Mouse (Mus musculus): Measurements from ENCODE around the gene Zfp663. TPM values are rescaled to one million over a fixed set of nuclear protein-coding genes. Genes with fewer than 3 reads are reported as not detected.

The Zfp663 gene
- polyA plus RNA-seq, 1 experiment from 2014 or later = 0.60 TPM

GRCm38 (mm10) chr2:165364334-165365091 is 4.0 kb downstream of the Zfp663 start:
- H3K9me3 ChIP-seq = no peaks in the 10 kb centered on the region
- 12% methylated on average over 21 of the region's 21 CpGs for WGBS
- H3K36me3 ChIP-seq = no peaks in the 10 kb centered on the region
- peaks cover 28% of the 10 kb centered on the region for H3K4me1 ChIP-seq
- H3K4me3 ChIP-seq = peak overlapping the region; percentile 28; the same call in 1 of the 2 replicates
- no peak overlapping the region for H3K27ac ChIP-seq
- H3K27me3 ChIP-seq (ENCODE audit: insufficient read depth, poor library complexity, severe bottlenecking) = peaks cover 63% of the 10 kb centered on the region
- no peak for DNase-seq (ENCODE audit: low spot score)

- Histone ChIP-seq H3K36me3 (no peaks in the 10 kb centered on the region), H3K4me3 (no peak overlapping the region), H3K27ac (no peak overlapping the region), H3K9me3 (no peaks in the 10 kb centered on the region), H3K27me3 (ENCODE audit: insufficient read depth, poor library complexity, severe bottlenecking) (peaks cover 52% of the 10 kb centered on the region), H3K4me1 (peaks cover 23% of the 10 kb centered on the region)
- no peak for DNase-seq (ENCODE audit: low spot score)
- WGBS = 81% methylated on average over 6 of the region's 6 CpGs
Measured at GRCm38 (mm10) chr2:165363282-165363681, 5.2 kb downstream of the Zfp663 start.

GRCm38 (mm10) chr2:165360861-165361260 is 7.7 kb downstream of the Zfp663 start:
- no peak for DNase-seq (ENCODE audit: low spot score)
- peaks cover 6% of the 10 kb centered on the region; the same call in 1 of the 2 replicates for H3K4me1 ChIP-seq
- no peak overlapping the region for H3K27ac ChIP-seq
- H3K9me3 ChIP-seq = no peaks in the 10 kb centered on the region
- H3K27me3 ChIP-seq (ENCODE audit: insufficient read depth, poor library complexity, severe bottlenecking) = peaks cover 28% of the 10 kb centered on the region
- no peak overlapping the region for H3K4me3 ChIP-seq
- H3K36me3 ChIP-seq = no peaks in the 10 kb centered on the region
- WGBS = 3% methylated on average over 1 of the region's 1 CpGs

GRCm38 (mm10) chr2:165351828-165352513 is 16.6 kb downstream of the Zfp663 start:
- Histone ChIP-seq H3K4me3 (no peak overlapping the region), H3K9me3 (peaks cover 19% of the 10 kb centered on the region), H3K27ac (no peak overlapping the region), H3K36me3 (no peaks in the 10 kb centered on the region), H3K4me1 (no peaks in the 10 kb centered on the region), H3K27me3 (ENCODE audit: insufficient read depth, poor library complexity, severe bottlenecking) (0 out of 2 replicates have a peak, but pooled peaks cover 9% of the 10 kb centered on the region)
- no peak for DNase-seq (ENCODE audit: low spot score)
- WGBS = 86% methylated on average over 20 of the region's 20 CpGs

- WGBS = 27% methylated on average over 8 of the region's 8 CpGs
- peaks cover 19% of the 10 kb centered on the region for H3K9me3 ChIP-seq
- no peak overlapping the region for H3K27ac ChIP-seq
- 0 out of 2 replicates have a peak, but pooled peaks cover 9% of the 10 kb centered on the region for H3K27me3 ChIP-seq (ENCODE audit: insufficient read depth, poor library complexity, severe bottlenecking)
- no peak for DNase-seq (ENCODE audit: low spot score)
- no peak overlapping the region for H3K4me3 ChIP-seq
- H3K36me3 ChIP-seq = no peaks in the 10 kb centered on the region
- no peaks in the 10 kb centered on the region for H3K4me1 ChIP-seq
Measured at GRCm38 (mm10) chr2:165349466-165349865, 19.1 kb downstream of the Zfp663 start.

GRCm38 (mm10) chr2:165346180-165346579 is 22.3 kb downstream of the Zfp663 start:
- H3K4me1 ChIP-seq = no peaks in the 10 kb centered on the region
- 85% methylated on average over 5 of the region's 5 CpGs for WGBS
- no peaks in the 10 kb centered on the region for H3K9me3 ChIP-seq
- H3K27ac ChIP-seq = no peak overlapping the region
- 0 out of 2 replicates have a peak, but pooled peaks cover 12% of the 10 kb centered on the region for H3K27me3 ChIP-seq (ENCODE audit: insufficient read depth, poor library complexity, severe bottlenecking)
- no peak for DNase-seq (ENCODE audit: low spot score)
- H3K36me3 ChIP-seq = no peaks in the 10 kb centered on the region
- no peak overlapping the region for H3K4me3 ChIP-seq

GRCm38 (mm10) chr2:165337191-165337590 is 31.3 kb downstream of the Zfp663 start:
- Histone ChIP-seq H3K9me3 (no peaks in the 10 kb centered on the region), H3K36me3 (no peaks in the 10 kb centered on the region), H3K4me3 (no peak overlapping the region), H3K27me3 (ENCODE audit: insufficient read depth, poor library complexity, severe bottlenecking) (peaks cover 12% of the 10 kb centered on the region; the same call in 1 of the 2 replicates), H3K4me1 (peaks cover 9% of the 10 kb centered on the region; the same call in 1 of the 2 replicates), H3K27ac (no peak overlapping the region)
- WGBS = 34% methylated on average over 3 of the region's 3 CpGs
- no peak for DNase-seq (ENCODE audit: low spot score)

- DNase-seq (ENCODE audit: low spot score) = no peak
- WGBS = 51% methylated on average over 14 of the region's 14 CpGs
- Histone ChIP-seq H3K9me3 (no peaks in the 10 kb centered on the region), H3K36me3 (no peaks in the 10 kb centered on the region), H3K4me1 (peaks cover 24% of the 10 kb centered on the region; the same call in 1 of the 2 replicates), H3K27me3 (ENCODE audit: insufficient read depth, poor library complexity, severe bottlenecking) (0 out of 2 replicates have a peak, but pooled peaks cover 7% of the 10 kb centered on the region), H3K4me3 (no peak overlapping the region), H3K27ac (no peak overlapping the region)
Measured at GRCm38 (mm10) chr2:165332610-165333210, 35.8 kb downstream of the Zfp663 start.

- H3K36me3 ChIP-seq = no peaks in the 10 kb centered on the region
Measured at GRCm38 (mm10) chr2:165329703-165330102, 38.8 kb downstream of the Zfp663 start.

GRCm38 (mm10) chr2:165328746-165329145 is 39.8 kb downstream of the Zfp663 start:
- 0 out of 2 replicates have a peak, but pooled peaks cover 7% of the 10 kb centered on the region for H3K27me3 ChIP-seq (ENCODE audit: insufficient read depth, poor library complexity, severe bottlenecking)
- WGBS = 64% methylated on average over 5 of the region's 5 CpGs
- H3K9me3 ChIP-seq = no peaks in the 10 kb centered on the region
- no peak overlapping the region for H3K27ac ChIP-seq
- peaks cover 49% of the 10 kb centered on the region for H3K4me1 ChIP-seq
- H3K4me3 ChIP-seq = no peak overlapping the region
- no peaks in the 10 kb centered on the region for H3K36me3 ChIP-seq
- no peak for DNase-seq (ENCODE audit: low spot score)

More at GRCm38 (mm10) chr2:165329703-165330102, 38.8 kb downstream of the Zfp663 start:
- no peak for DNase-seq (ENCODE audit: low spot score)
- peaks cover 39% of the 10 kb centered on the region for H3K4me1 ChIP-seq
- WGBS = 15% methylated on average over 3 of the region's 3 CpGs
- H3K27ac ChIP-seq = no peak overlapping the region
- H3K9me3 ChIP-seq = no peaks in the 10 kb centered on the region
- no peak overlapping the region for H3K4me3 ChIP-seq
- H3K27me3 ChIP-seq (ENCODE audit: insufficient read depth, poor library complexity, severe bottlenecking) = 0 out of 2 replicates have a peak, but pooled peaks cover 7% of the 10 kb centered on the region

GRCm38 (mm10) chr2:165327386-165327785 is 41.1 kb downstream of the Zfp663 start:
- Histone ChIP-seq H3K4me3 (peak overlapping the region; percentile 92), H3K9me3 (no peaks in the 10 kb centered on the region), H3K27me3 (ENCODE audit: insufficient read depth, poor library complexity, severe bottlenecking) (0 out of 2 replicates have a peak, but pooled peaks cover 7% of the 10 kb centered on the region), H3K4me1 (peaks cover 53% of the 10 kb centered on the region), H3K36me3 (peaks cover 7% of the 10 kb centered on the region), H3K27ac (peak overlapping the region; percentile 89; the same call in 1 of the 2 replicates)
- no peak for DNase-seq (ENCODE audit: low spot score)
- 40% methylated on average over 7 of the region's 7 CpGs for WGBS

GRCm38 (mm10) chr2:165326304-165327190 is 42.0 kb downstream of the Zfp663 start, which contains the start of gene Elmo2:
Gene Elmo2, minus strand, starts transcription at chr2:165326479.
- DNase-seq (ENCODE audit: low spot score) = peak; percentile 98
- peaks cover 61% of the 10 kb centered on the region for H3K4me1 ChIP-seq
- H3K9me3 ChIP-seq = no peaks in the 10 kb centered on the region
- H3K27ac ChIP-seq = peak within 1 kb of the TSS; percentile 89
- 0 out of 2 replicates have a peak, but pooled peaks cover 7% of the 10 kb centered on the region for H3K27me3 ChIP-seq (ENCODE audit: insufficient read depth, poor library complexity, severe bottlenecking)
- H3K4me3 ChIP-seq = peak within 1 kb of the TSS; percentile 92
- WGBS = under 1% methylated on average over 55 of the region's 55 CpGs
- H3K36me3 ChIP-seq = peaks cover 7% of the 10 kb centered on the region

Data from heart, embryonic 10.5 days (tissue).